Mouse (Mus musculus) spleen, adult 2 months (tissue): Measurements from ENCODE around the gene Frmd6. TPM values are rescaled to one million over a fixed set of nuclear protein-coding genes. Genes with fewer than 3 reads are reported as not detected.

Experiments
- DNase-seq, 2 experiments: peaks; one replicate each; pipeline versions ENCODE4 v3.0.0 to v3.0.0-alpha.2; 2012 to 2021; ENCODE audit warnings: low spot score in 2 of 2, low read depth in 1 of 2
- H3K27ac ChIP-seq: fragments of 200-500 bp; 2 replicates; pipeline ENCODE4 v1.5.1; 2012; ENCODE audit warnings: low read length, inconsistent platforms; ENCODE audit not compliant: insufficient read depth
- H3K27me3 ChIP-seq: fragments of 200-500 bp; 2 replicates; pipeline ENCODE4 v1.6.1; 2012; ENCODE audit warnings: mild to moderate bottlenecking, moderate library complexity, low read length, inconsistent platforms; ENCODE audit not compliant: control insufficient read depth, insufficient read depth
- H3K36me3 ChIP-seq: fragments of 200-500 bp; 2 replicates; pipeline ENCODE4 v1.6.1; 2012; ENCODE audit warnings: mild to moderate bottlenecking, low read length, inconsistent platforms; ENCODE audit not compliant: control insufficient read depth, insufficient read depth
- H3K4me1 ChIP-seq: fragments of 200-500 bp; 2 replicates; pipeline ENCODE4 v1.6.1; 2011; ENCODE audit warnings: inconsistent platforms; ENCODE audit not compliant: control insufficient read depth, insufficient read depth, insufficient read length
- H3K4me3 ChIP-seq: fragments of 200-500 bp; 2 replicates; pipeline ENCODE4 v1.5.1; 2011; ENCODE audit warnings: mild to moderate bottlenecking, inconsistent platforms; ENCODE audit not compliant: insufficient read depth, insufficient read length; ENCODE audit errors: extremely low read depth
- CTCF ChIP-seq: fragments of 200-500 bp; IDR thresholded peaks from 2 replicates; pipeline ENCODE4 v1.5.1; 2011; ENCODE audit warnings: mild to moderate bottlenecking, inconsistent platforms; ENCODE audit not compliant: insufficient read depth, insufficient read length, insufficient replicate concordance; ENCODE audit errors: extremely low read depth
- POLR2A ChIP-seq: fragments of 200-500 bp; IDR thresholded peaks from 2 replicates; pipeline ENCODE4 v1.6.1; 2011; ENCODE audit warnings: low read depth, low read length, inconsistent platforms
- WGBS: fragments of 180-500 bp; shearing (Covaris S2); methylation state at CpG from one replicate; pipeline ENCODE4 v1.1.7; 2018; 5-methylcytosine and 5-hydroxymethylcytosine counted together
- polyA plus RNA-seq: library from polyadenylated mRNA; depleted of rRNA; stranded (reverse); fragments of >200 nt; gene quantifications from 2 replicates; pipeline ENCODE4 v1.2.3, GENCODE M21; 2012

The Frmd6 gene
- polyA plus RNA-seq, 1 experiment, result 6.5 TPM

- Histone ChIP-seq H3K27me3 (no peaks in the 10 kb centered on the region), H3K27ac (no peak overlapping the region), H3K36me3 (no peaks in the 10 kb centered on the region), H3K4me1 (no peaks in the 10 kb centered on the region), H3K4me3 (no peak overlapping the region)
- 78% methylated on average over 6 of the region's 6 CpGs for WGBS
- TF ChIP-seq POLR2A (no peak), CTCF (no peak)
- no peak for DNase-seq
Measured at GRCm38 (mm10) chr12:70807975-70808374, 17.3 kb upstream of the Frmd6 start.

GRCm38 (mm10) chr12:70809957-70810356 is 15.4 kb upstream of the Frmd6 start:
- Histone ChIP-seq H3K4me3 (no peak overlapping the region), H3K27me3 (no peaks in the 10 kb centered on the region), H3K36me3 (no peaks in the 10 kb centered on the region), H3K4me1 (no peaks in the 10 kb centered on the region), H3K27ac (no peak overlapping the region)
- 87% methylated on average over 2 of the region's 2 CpGs for WGBS
- DNase-seq, result no peak
- TF ChIP-seq CTCF, result no peak
- no peak for TF ChIP-seq POLR2A

GRCm38 (mm10) chr12:70811772-70812171 is 13.5 kb upstream of the Frmd6 start:
- DNase-seq, result no peak
- WGBS, result 76% methylated on average over 6 of the region's 6 CpGs
- H3K36me3 ChIP-seq, result no peaks in the 10 kb centered on the region
- no peak overlapping the region for H3K27ac ChIP-seq
- TF ChIP-seq POLR2A, result no peak
- TF ChIP-seq CTCF, result no peak
- H3K4me3 ChIP-seq, result no peak overlapping the region
- H3K4me1 ChIP-seq, result no peaks in the 10 kb centered on the region
- no peaks in the 10 kb centered on the region for H3K27me3 ChIP-seq

GRCm38 (mm10) chr12:70812176-70812575 is 13.1 kb upstream of the Frmd6 start:
- no peak overlapping the region for H3K27ac ChIP-seq
- no peaks in the 10 kb centered on the region for H3K27me3 ChIP-seq
- no peaks in the 10 kb centered on the region for H3K4me1 ChIP-seq
- WGBS, result 84% methylated on average over 6 of the region's 6 CpGs
- DNase-seq, result no peak
- TF ChIP-seq POLR2A (no peak), CTCF (no peak)
- H3K36me3 ChIP-seq, result no peaks in the 10 kb centered on the region
- no peak overlapping the region for H3K4me3 ChIP-seq

- Histone ChIP-seq H3K27ac (no peak overlapping the region), H3K27me3 (no peaks in the 10 kb centered on the region), H3K4me1 (no peaks in the 10 kb centered on the region), H3K36me3 (no peaks in the 10 kb centered on the region), H3K4me3 (no peak overlapping the region)
- no peak for DNase-seq
- TF ChIP-seq POLR2A (no peak), CTCF (no peak)
- WGBS, result 61% methylated on average over 3 of the region's 3 CpGs
Measured at GRCm38 (mm10) chr12:70812822-70813465, 12.4 kb upstream of the Frmd6 start.

- no peak overlapping the region for H3K27ac ChIP-seq
- H3K27me3 ChIP-seq, result no peaks in the 10 kb centered on the region
- H3K36me3 ChIP-seq, result no peaks in the 10 kb centered on the region
- H3K4me1 ChIP-seq, result no peaks in the 10 kb centered on the region
- no peak overlapping the region for H3K4me3 ChIP-seq
- TF ChIP-seq CTCF, result no peak
- TF ChIP-seq POLR2A, result no peak
- no peak for DNase-seq
- WGBS, result 82% methylated on average over 2 of the region's 2 CpGs
Measured at GRCm38 (mm10) chr12:70816731-70817130, 8.6 kb upstream of the Frmd6 start.

GRCm38 (mm10) chr12:70824017-70824416 is 1.3 kb upstream of the Frmd6 start:
- Histone ChIP-seq H3K36me3 (no peaks in the 10 kb centered on the region), H3K27me3 (0 out of 2 replicates have a peak, but pooled peaks cover 2% of the 10 kb centered on the region), H3K4me1 (peaks cover 10% of the 10 kb centered on the region; the same call in 1 of the 2 replicates), H3K4me3 (no peak overlapping the region), H3K27ac (no peak overlapping the region)
- TF ChIP-seq POLR2A (no peak), CTCF (no peak)
- 86% methylated on average over 7 of the region's 7 CpGs for WGBS
- DNase-seq, result no peak
